Mouse (Mus musculus): ENCODE results near the gene Commd7.

Gene Commd7

GRCm38 (mm10) chr2:153586515-153587174 is 45.9 kb downstream of the Commd7 start:
- peak; percentile 83 for DNase-seq (ENCODE audit: low spot score)

- DNase-seq (ENCODE audit: low spot score) = no peak
Observed at GRCm38 (mm10) chr2:153585981-153586380, 46.6 kb downstream of the Commd7 start.

- DNase-seq (ENCODE audit: low spot score) = no peak
Observed at GRCm38 (mm10) chr2:153584396-153584795, 48.2 kb downstream of the Commd7 start.

- DNase-seq (ENCODE audit: low spot score) = no peak
Observed at GRCm38 (mm10) chr2:153583641-153584049, 48.9 kb downstream of the Commd7 start.

GRCm38 (mm10) chr2:153582876-153583585 is 49.5 kb downstream of the Commd7 start:
- DNase-seq (ENCODE audit: low spot score) = no peak

- DNase-seq (ENCODE audit: low spot score) = no peak
Observed at GRCm38 (mm10) chr2:153581416-153581815, 51.2 kb downstream of the Commd7 start.

- DNase-seq (ENCODE audit: low spot score) = no peak
Observed at GRCm38 (mm10) chr2:153580458-153580985, 52.1 kb downstream of the Commd7 start.

GRCm38 (mm10) chr2:153580042-153580441 is 52.5 kb downstream of the Commd7 start:
- DNase-seq (ENCODE audit: low spot score) = no peak

GRCm38 (mm10) chr2:153577122-153577521 is 55.5 kb downstream of the Commd7 start:
- no peak for DNase-seq (ENCODE audit: low spot score)

GRCm38 (mm10) chr2:153576150-153576549 is 56.4 kb downstream of the Commd7 start:
- no peak for DNase-seq (ENCODE audit: low spot score)

GRCm38 (mm10) chr2:153575554-153575953 is 57.0 kb downstream of the Commd7 start:
- no peak for DNase-seq (ENCODE audit: low spot score)

- DNase-seq (ENCODE audit: low spot score) = no peak
Observed at GRCm38 (mm10) chr2:153573101-153573500, 59.5 kb downstream of the Commd7 start.

- no peak for DNase-seq (ENCODE audit: low spot score)
Observed at GRCm38 (mm10) chr2:153568541-153568940, 64.0 kb downstream of the Commd7 start.

GRCm38 (mm10) chr2:153568013-153568412 is 64.6 kb downstream of the Commd7 start:
- DNase-seq (ENCODE audit: low spot score) = no peak

Measured in urinary bladder, postnatal 14 days (tissue).